ENCODE assay signal across 23 mouse cellular contexts in the genomic region with DNA sequence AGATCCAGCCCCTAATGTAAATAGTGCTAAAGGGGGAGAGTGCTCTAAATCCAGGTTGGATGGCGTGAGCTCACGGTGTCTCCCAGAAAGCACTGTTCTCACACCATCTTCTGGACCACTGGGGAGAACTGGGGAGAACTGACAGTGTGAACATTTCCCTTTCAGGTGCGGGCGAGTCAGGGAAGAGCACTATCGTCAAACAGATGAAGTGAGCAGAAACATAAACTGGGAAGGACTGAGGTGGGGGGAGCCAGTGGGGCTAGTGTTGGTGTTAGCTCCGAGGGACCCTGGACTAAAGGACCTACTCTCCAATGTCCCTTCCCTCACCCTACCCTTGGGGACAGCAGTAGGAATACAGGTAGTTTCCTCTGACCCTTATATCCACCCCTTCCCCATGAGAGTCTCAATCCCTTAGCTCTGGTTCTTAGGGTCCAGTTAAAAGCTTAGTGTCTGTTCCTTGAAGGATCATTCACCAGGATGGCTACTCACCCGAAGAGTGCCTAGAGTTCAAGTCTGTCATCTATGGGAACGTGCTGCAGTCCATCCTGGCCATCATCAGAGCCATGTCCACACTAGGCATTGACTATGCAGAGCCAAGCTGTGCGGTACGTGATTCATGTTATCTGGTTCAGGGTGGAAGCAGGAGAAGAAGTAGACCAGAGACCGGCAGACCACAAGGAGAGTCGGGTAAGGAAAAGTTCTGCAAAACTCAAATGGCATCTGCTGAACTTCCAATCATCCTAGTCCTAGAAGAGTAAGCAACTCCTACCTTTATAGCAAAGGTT. TPM values are rescaled to one million over a fixed set of nuclear protein-coding genes. Genes with fewer than 3 reads are reported as not detected.
A peak's percentile ranks its signal among the peaks of the same experiment; 100 is the strongest.
DNase-seq lines count a peak whose midpoint lies in the region; ATAC-seq and TF ChIP-seq lines count a peak whose summit lies in the region.
"Had no signal": no experiment of that assay in that cellular context is flagged by ENCODE, and none has a peak within 500 bp of the region (broad histone marks: within the 10 kb centered on the region; RNA-seq: fewer than 3 reads in every experiment).

No protein-coding gene starts in this region.

- TF ChIP-seq EP300 in MEL (IDR thresholded peaks at IDR 0.05; ENCODE audit: low read depth in 1 of 2, low read length in 2 of 2) = no peak
- no peak for TF ChIP-seq EP300 in liver, postnatal 0 days (IDR thresholded peaks at IDR 0.05; ENCODE audit: low read depth)

- WGBS in heart, embryonic 10.5 days = 86% methylated on average over 12 of the region's 12 CpGs
- WGBS in liver, embryonic 13.5 days (ENCODE audit: insufficient replicate concordance) = 64% methylated on average over 12 of the region's 12 CpGs
- 75% methylated on average over 12 of the region's 12 CpGs for WGBS in liver, postnatal 0 days (ENCODE audit: insufficient replicate concordance)

- peak; percentile 75 for DNase-seq in heart, embryonic 10.5 days (ENCODE audit: low spot score)
- DNase-seq in heart, adult 18-20 months = no peak
- peak; percentile 51 for DNase-seq in MEL (ENCODE audit: low read depth, low spot score)
- no peak for DNase-seq in liver, embryonic 13.5 days
- no peak for DNase-seq in liver, postnatal 0 days
- no peak for DNase-seq in kidney, adult 8-10 months
- DNase-seq: cerebellum, adult 11 months; cerebellum, adult 8-10 months; cerebellum, postnatal 14 days; embryo, embryonic 11 days; gastrocnemius, postnatal 14 days; heart, postnatal 4 days had no signal

- no peak for TF ChIP-seq POLR2A in MEL (IDR thresholded peaks at IDR 0.05; ENCODE audit: control insufficient read depth in 1 of 2, insufficient read depth in 1 of 2, low read depth in 1 of 2, low read length in 2 of 2, poor library complexity in 1 of 2)

- no peak for ATAC-seq in liver, embryonic 13.5 days (ENCODE audit: low read depth)
- ATAC-seq in liver, postnatal 0 days = no peak
- no peak for ATAC-seq in megakaryocyte-erythroid progenitor cell, adult 5-6 weeks (replicated peaks; ENCODE audit: low FRiP score, low TSS enrichment, poor library complexity, severe bottlenecking)
- ATAC-seq: forebrain, embryonic 16.5 days; hindbrain, embryonic 16.5 days; inflammation-experienced regulatory T-cells, adult 6 months had no signal

- no peak for TF ChIP-seq RAD21 in MEL (IDR thresholded peaks at IDR 0.05; ENCODE audit: low read depth, low read length)

- H3K4me3 ChIP-seq in heart, embryonic 10.5 days = no peak overlapping the region
- H3K4me3 ChIP-seq in MEL (ENCODE audit: control insufficient read depth in 1 of 2, insufficient read depth in 1 of 2, low read depth in 2 of 2, low read length in 2 of 2) = peak overlapping the region; percentile 7 to 38; a peak in 2 of 4 replicates
- no peak overlapping the region for H3K4me3 ChIP-seq in liver, embryonic 13.5 days (replicated peaks)
- no peak overlapping the region for H3K4me3 ChIP-seq in liver, postnatal 0 days (ENCODE audit: low read depth, low read length)
- H3K4me3 ChIP-seq: embryonic facial prominence, embryonic 15.5 days; forebrain, embryonic 12.5 days; heart, embryonic 12.5 days; hindbrain, embryonic 12.5 days had no signal

- peak overlapping the region; percentile 58 for H3K4me2 ChIP-seq in liver, embryonic 13.5 days
- H3K4me2 ChIP-seq in liver, postnatal 0 days (ENCODE audit: low read depth, low read length) = peak overlapping the region; percentile 55
- H3K4me2 ChIP-seq: embryonic facial prominence, embryonic 15.5 days; forebrain, embryonic 12.5 days; heart, embryonic 12.5 days; hindbrain, embryonic 12.5 days had no signal

- H3K4me1 ChIP-seq in heart, embryonic 10.5 days = peaks cover 16% of the 10 kb centered on the region
- H3K4me1 ChIP-seq in MEL (ENCODE audit: control insufficient read depth in 1 of 2, insufficient read depth in 2 of 2, low read length in 2 of 2) = peaks cover 28 to 53% of the 10 kb centered on the region in 2 experiments
- H3K4me1 ChIP-seq in liver, embryonic 13.5 days (replicated peaks) = peaks cover 84% of the 10 kb centered on the region
- peaks cover 54% of the 10 kb centered on the region for H3K4me1 ChIP-seq in liver, postnatal 0 days (ENCODE audit: insufficient read depth)
- H3K4me1 ChIP-seq: forebrain, embryonic 12.5 days; hindbrain, embryonic 12.5 days had no signal

- no peaks in the 10 kb centered on the region for H3K79me2 ChIP-seq in MEL (ENCODE audit: control insufficient read depth, insufficient read depth, low read length, poor library complexity)

- peaks cover 4% of the 10 kb centered on the region; the same call in 1 of the 2 replicates for H3K27me3 ChIP-seq in heart, embryonic 10.5 days (ENCODE audit: insufficient read depth, poor library complexity, severe bottlenecking)
- no peaks in the 10 kb centered on the region for H3K27me3 ChIP-seq in MEL (ENCODE audit: control insufficient read depth in 1 of 2, insufficient read depth in 2 of 2, low read length in 2 of 2)
- H3K27me3 ChIP-seq in liver, embryonic 13.5 days = no peaks in the 10 kb centered on the region
- H3K27me3 ChIP-seq in liver, postnatal 0 days (ENCODE audit: insufficient read depth, low read length) = no peaks in the 10 kb centered on the region
- H3K27me3 ChIP-seq: embryonic facial prominence, embryonic 15.5 days; heart, embryonic 12.5 days; hindbrain, embryonic 12.5 days had no signal

- no peak overlapping the region; the same call in 1 of the 2 replicates for H3K9ac ChIP-seq in MEL (ENCODE audit: control insufficient read depth, low read depth, low read length, poor library complexity, severe bottlenecking)
- peak overlapping the region; percentile 73 for H3K9ac ChIP-seq in liver, embryonic 13.5 days
- 0 out of 2 replicates have a peak overlapping the region, but pooled peaks have one; percentile 43 for H3K9ac ChIP-seq in liver, postnatal 0 days (replicated peaks)
- H3K9ac ChIP-seq: embryonic facial prominence, embryonic 15.5 days; forebrain, embryonic 12.5 days; heart, embryonic 12.5 days; hindbrain, embryonic 12.5 days had no signal

- no peaks in the 10 kb centered on the region for H3K36me3 ChIP-seq in heart, embryonic 10.5 days
- H3K36me3 ChIP-seq in MEL (ENCODE audit: control insufficient read depth in 1 of 2, insufficient read depth in 2 of 2, low read length in 2 of 2) = peaks cover 0 to 49% of the 10 kb centered on the region in 2 experiments; a peak in 3 of 4 replicates
- no peaks in the 10 kb centered on the region for H3K36me3 ChIP-seq in liver, embryonic 13.5 days
- no peaks in the 10 kb centered on the region for H3K36me3 ChIP-seq in liver, postnatal 0 days (replicated peaks; ENCODE audit: insufficient read depth, low read length)
- H3K36me3 ChIP-seq: embryonic facial prominence, embryonic 15.5 days; forebrain, embryonic 12.5 days; heart, embryonic 12.5 days; hindbrain, embryonic 12.5 days had no signal

- no peak overlapping the region for H3K27ac ChIP-seq in heart, embryonic 10.5 days
- no peak overlapping the region; the same call in 1 of the 2 replicates for H3K27ac ChIP-seq in MEL (ENCODE audit: control insufficient read depth, low read depth, low read length)
- peak overlapping the region; percentile 98 for H3K27ac ChIP-seq in liver, embryonic 13.5 days
- H3K27ac ChIP-seq in liver, postnatal 0 days (ENCODE audit: low read depth) = peak overlapping the region; percentile 98
- H3K27ac ChIP-seq: embryonic facial prominence, embryonic 15.5 days; forebrain, embryonic 12.5 days; hindbrain, embryonic 12.5 days had no signal

- no peak for TF ChIP-seq CTCF in MEL (IDR thresholded peaks at IDR 0.05 in 2 of 3, conservative IDR thresholded peaks at IDR 0.05 in 1 of 3; ENCODE audit: control insufficient read depth in 1 of 3, insufficient read depth in 1 of 3, low read depth in 2 of 3, low read length in 3 of 3, poor library complexity in 1 of 3, severe bottlenecking in 1 of 3)
- no peak for TF ChIP-seq CTCF in liver, postnatal 0 days (IDR thresholded peaks at IDR 0.05; ENCODE audit: low read depth)

- H3K9me3 ChIP-seq in heart, embryonic 10.5 days = no peaks in the 10 kb centered on the region
- no peaks in the 10 kb centered on the region for H3K9me3 ChIP-seq in MEL (replicated peaks; ENCODE audit: insufficient read depth, low read length)
- no peaks in the 10 kb centered on the region for H3K9me3 ChIP-seq in liver, embryonic 13.5 days (replicated peaks)
- H3K9me3 ChIP-seq in liver, postnatal 0 days (ENCODE audit: low read length) = no peaks in the 10 kb centered on the region
- H3K9me3 ChIP-seq: embryonic facial prominence, embryonic 15.5 days; forebrain, embryonic 12.5 days; heart, embryonic 12.5 days; hindbrain, embryonic 12.5 days had no signal

RNA-seq across cellular contexts. Expression of gene Gnat2, which starts 2.6 kb away (rescaled TPM):
- 1.1 and 1.9 TPM in 2 replicates for polyA plus RNA-seq in heart, embryonic 10.5 days (2016; fragmentation: Nextera tagmentation; extraction: Ambion mirVana)
- under 1 TPM in 1 of 2 experiments, not detected in 1; 0.18 TPM for total RNA-seq in heart, adult 18-20 months (2021)
- total RNA-seq in MEL (2012; rRNA removed) = 4.7 and 6.4 TPM in 2 replicates
- polyA plus RNA-seq in MEL (2012; ENCODE audit: insufficient read depth in 1 of 2, insufficient read length in 2 of 2, low read depth in 1 of 2, low replicate concordance in 2 of 2, missing spikeins in 1 of 2) = 10 to 100 TPM in 1 of 2 experiments, not detected in 1; 12.4 TPM
- 2.6 and 3.1 TPM in 2 replicates for polyA plus RNA-seq in liver, embryonic 13.5 days (2015; fragmentation: Nextera tagmentation; extraction: Ambion mirVana)
- 1.6 and 1.7 TPM in 2 replicates for polyA plus RNA-seq in liver, postnatal 0 days (2015; fragmentation: Nextera tagmentation; extraction: Ambion mirVana)
- 0.64 TPM in 1 of 2 replicates, not detected in the other for total RNA-seq in megakaryocyte-erythroid progenitor cell, adult 5-6 weeks (2014; fragmentation: Nextera tagmentation)
- 1.7 TPM in 1 of 2 replicates, not detected in the other for total RNA-seq in megakaryocyte-erythroid progenitor cell, adult 5-6 weeks (2017)
- polyA plus RNA-seq: inflammation-experienced regulatory T-cells, adult 6 months had no signal

RNA-seq across cellular contexts. Expression of gene Ampd2, which starts 8.7 kb away (rescaled TPM):
- 57.5 and 62.8 TPM in 2 replicates for polyA plus RNA-seq in heart, embryonic 10.5 days (2016; fragmentation: Nextera tagmentation; extraction: Ambion mirVana)
- total RNA-seq in heart, adult 18-20 months (2021) = 1 to 10 TPM; 4.6 to 5.8 TPM
- total RNA-seq in MEL (2012; rRNA removed) = 54.9 and 69.1 TPM in 2 replicates
- 100 to 1,000 TPM in 1 of 2 experiments, not detected in 1; 201 TPM for polyA plus RNA-seq in MEL (2012; ENCODE audit: insufficient read depth in 1 of 2, insufficient read length in 2 of 2, low read depth in 1 of 2, low replicate concordance in 2 of 2, missing spikeins in 1 of 2)
- polyA plus RNA-seq in liver, embryonic 13.5 days (2015; fragmentation: Nextera tagmentation; extraction: Ambion mirVana) = 46.0 and 48.2 TPM in 2 replicates
- 17.3 and 23.0 TPM in 2 replicates for polyA plus RNA-seq in liver, postnatal 0 days (2015; fragmentation: Nextera tagmentation; extraction: Ambion mirVana)
- total RNA-seq in megakaryocyte-erythroid progenitor cell, adult 5-6 weeks (2014; fragmentation: Nextera tagmentation) = 56.9 and 63.8 TPM in 2 replicates
- total RNA-seq in megakaryocyte-erythroid progenitor cell, adult 5-6 weeks (2017) = 23.8 and 41.6 TPM in 2 replicates

RNA-seq across cellular contexts. Expression of gene Gstm4, which starts 50.5 kb away (rescaled TPM):
- polyA plus RNA-seq in heart, embryonic 10.5 days (2016; fragmentation: Nextera tagmentation; extraction: Ambion mirVana) = 16.9 and 21.1 TPM in 2 replicates
- 10 to 100 TPM; 12.8 to 15.6 TPM for total RNA-seq in heart, adult 18-20 months (2021)
- 1.3 and 1.4 TPM in 2 replicates for total RNA-seq in MEL (2012; rRNA removed)
- polyA plus RNA-seq in MEL (2012; ENCODE audit: insufficient read depth in 1 of 2, insufficient read length in 2 of 2, low read depth in 1 of 2, low replicate concordance in 2 of 2, missing spikeins in 1 of 2) = 1 to 10 TPM in 1 of 2 experiments, not detected in 1; 7.4 TPM
- polyA plus RNA-seq in liver, embryonic 13.5 days (2015; fragmentation: Nextera tagmentation; extraction: Ambion mirVana) = 17.9 and 19.6 TPM in 2 replicates
- polyA plus RNA-seq in liver, postnatal 0 days (2015; fragmentation: Nextera tagmentation; extraction: Ambion mirVana) = 12.9 and 13.5 TPM in 2 replicates
- 2.8 and 3.6 TPM in 2 replicates for total RNA-seq in megakaryocyte-erythroid progenitor cell, adult 5-6 weeks (2014; fragmentation: Nextera tagmentation)
- total RNA-seq in megakaryocyte-erythroid progenitor cell, adult 5-6 weeks (2017) = 1.7 and 2.9 TPM in 2 replicates

RNA-seq across cellular contexts. Expression of gene Gnai3, which starts 50.8 kb away (rescaled TPM):
- 106 and 131 TPM in 2 replicates for polyA plus RNA-seq in heart, embryonic 10.5 days (2016; fragmentation: Nextera tagmentation; extraction: Ambion mirVana)
- 10 to 100 TPM; 18.9 to 19.7 TPM for total RNA-seq in heart, adult 18-20 months (2021)
- 92.1 and 111 TPM in 2 replicates for total RNA-seq in MEL (2012; rRNA removed)
- polyA plus RNA-seq in MEL (2012; ENCODE audit: insufficient read depth in 1 of 2, insufficient read length in 2 of 2, low read depth in 1 of 2, low replicate concordance in 2 of 2, missing spikeins in 1 of 2) = 10 to 100 TPM; 74.2 to 96.4 TPM
- 67.8 and 83.4 TPM in 2 replicates for polyA plus RNA-seq in liver, embryonic 13.5 days (2015; fragmentation: Nextera tagmentation; extraction: Ambion mirVana)
- polyA plus RNA-seq in liver, postnatal 0 days (2015; fragmentation: Nextera tagmentation; extraction: Ambion mirVana) = 41.9 and 49.1 TPM in 2 replicates
- 59.5 and 66.7 TPM in 2 replicates for total RNA-seq in megakaryocyte-erythroid progenitor cell, adult 5-6 weeks (2014; fragmentation: Nextera tagmentation)
- total RNA-seq in megakaryocyte-erythroid progenitor cell, adult 5-6 weeks (2017) = 114 and 126 TPM in 2 replicates

RNA-seq across cellular contexts. Expression of gene Gpr61, which starts 59.5 kb away (rescaled TPM):
- 0.11 and 0.33 TPM in 2 replicates for polyA plus RNA-seq in heart, embryonic 10.5 days (2016; fragmentation: Nextera tagmentation; extraction: Ambion mirVana)
- total RNA-seq in heart, adult 18-20 months (2021) = not detected
- total RNA-seq in MEL (2012; rRNA removed) = 0.04 and 0.07 TPM in 2 replicates
- under 1 TPM in 1 of 2 experiments, not detected in 1; 0.07 TPM for polyA plus RNA-seq in MEL (2012; ENCODE audit: insufficient read depth in 1 of 2, insufficient read length in 2 of 2, low read depth in 1 of 2, low replicate concordance in 2 of 2, missing spikeins in 1 of 2)
- not detected in 2 replicates for polyA plus RNA-seq in liver, embryonic 13.5 days (2015; fragmentation: Nextera tagmentation; extraction: Ambion mirVana)
- polyA plus RNA-seq in liver, postnatal 0 days (2015; fragmentation: Nextera tagmentation; extraction: Ambion mirVana) = not detected in 2 replicates
- not detected in 2 replicates for total RNA-seq in megakaryocyte-erythroid progenitor cell, adult 5-6 weeks (2014; fragmentation: Nextera tagmentation)
- total RNA-seq in megakaryocyte-erythroid progenitor cell, adult 5-6 weeks (2017) = not detected in 2 replicates
- total RNA-seq: common myeloid progenitor, adult 5-6 weeks; gastrocnemius, adult 18-20 months; granulocyte monocyte progenitor cell, adult 5-6 weeks; heart, postnatal 4 days had no signal
- polyA plus RNA-seq: inflammation-experienced regulatory T-cells, adult 6 months had no signal

Comparison
In these comparisons a context has a peak if more than half of its experiments do, and no peak if none do; other contexts are left out.
1. DNase-seq: peak in heart, embryonic 10.5 days (single experiment) and MEL (single experiment); none in heart, adult 18-20 months (0 of 2), liver, embryonic 13.5 days (single experiment), liver, postnatal 0 days (single experiment) and kidney, adult 8-10 months (0 of 2).
2. H3K27ac ChIP-seq: peak in liver, embryonic 13.5 days (single experiment) and liver, postnatal 0 days (single experiment); none in heart, embryonic 10.5 days (single experiment) and MEL (single experiment).
3. H3K4me3 ChIP-seq: peak in MEL (2 of 2); none in heart, embryonic 10.5 days (single experiment), liver, embryonic 13.5 days (single experiment) and liver, postnatal 0 days (single experiment).